ENCODE assay signal across 9 mouse cellular contexts in the genomic region with DNA sequence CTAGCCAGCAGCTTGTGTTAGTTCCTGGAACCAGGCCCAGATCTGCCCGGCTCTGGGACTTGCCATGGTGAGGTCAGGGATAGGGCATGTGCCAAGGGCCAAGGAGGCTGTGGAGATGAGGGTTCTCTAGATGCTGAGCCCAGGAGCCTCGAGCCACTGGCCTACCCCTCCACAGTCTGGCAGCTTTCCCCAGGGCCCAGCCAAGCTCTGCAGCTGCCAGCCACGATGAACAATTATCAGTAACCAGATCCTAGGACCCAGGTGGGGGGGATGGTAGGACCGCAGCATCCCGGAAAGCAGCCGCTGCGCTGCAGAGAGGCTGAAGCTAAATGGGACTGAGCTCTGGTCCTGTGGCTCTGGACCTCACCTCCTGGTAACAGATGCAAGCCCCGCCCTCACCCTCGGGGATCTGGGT. TPM values are rescaled to one million over a fixed set of nuclear protein-coding genes. Genes with fewer than 3 reads are reported as not detected.
DNase-seq lines count a peak whose midpoint lies in the region; ATAC-seq lines count a peak whose summit lies in the region.
"Had no signal": no experiment of that assay in that cellular context is flagged by ENCODE, and none has a peak within 500 bp of the region (broad histone marks: within the 10 kb centered on the region; RNA-seq: fewer than 3 reads in every experiment).

No protein-coding gene starts in this region.

- no peaks in the 10 kb centered on the region for H3K9me3 ChIP-seq in heart, embryonic 15.5 days (replicated peaks)
- H3K9me3 ChIP-seq in heart, embryonic 10.5 days: no peaks in the 10 kb centered on the region
- H3K9me3 ChIP-seq in hindbrain, embryonic 16.5 days (ENCODE audit: control insufficient read depth, low read length): no peaks in the 10 kb centered on the region
- no peaks in the 10 kb centered on the region for H3K9me3 ChIP-seq in limb, embryonic 15.5 days

- no peak overlapping the region for H3K4me2 ChIP-seq in heart, embryonic 15.5 days
- H3K4me2 ChIP-seq in hindbrain, embryonic 16.5 days (ENCODE audit: low read length): no peak overlapping the region
- no peak overlapping the region for H3K4me2 ChIP-seq in limb, embryonic 15.5 days
- H3K4me2 ChIP-seq: lung, embryonic 14.5 days had no signal

- no peak for DNase-seq in heart, embryonic 10.5 days (ENCODE audit: low spot score)
- DNase-seq in Muller cell, postnatal 12 days (ENCODE audit: inconsistent ontology term): peak; percentile 79
- peak; percentile 69 for DNase-seq in embryo, embryonic 11 days
- DNase-seq in urinary bladder, postnatal 36 days (ENCODE audit: low spot score in 2 of 2): no peak
- DNase-seq: lung, embryonic 14.5 days had no signal

- WGBS in heart, embryonic 15.5 days: 20% methylated on average over 9 of the region's 9 CpGs
- WGBS in heart, embryonic 10.5 days: 32% methylated on average over 9 of the region's 9 CpGs
- WGBS in hindbrain, embryonic 16.5 days: 11% methylated on average over 9 of the region's 9 CpGs
- 6% methylated on average over 9 of the region's 9 CpGs for WGBS in limb, embryonic 15.5 days

- 0 out of 2 replicates have a peak, but pooled peaks cover 2% of the 10 kb centered on the region for H3K27me3 ChIP-seq in heart, embryonic 15.5 days
- peaks cover 40% of the 10 kb centered on the region for H3K27me3 ChIP-seq in heart, embryonic 10.5 days (ENCODE audit: insufficient read depth, poor library complexity, severe bottlenecking)
- H3K27me3 ChIP-seq in hindbrain, embryonic 16.5 days (replicated peaks; ENCODE audit: control insufficient read depth, insufficient read depth, low read length): peaks cover 3% of the 10 kb centered on the region
- peaks cover 25% of the 10 kb centered on the region for H3K27me3 ChIP-seq in limb, embryonic 15.5 days

- no peak overlapping the region for H3K27ac ChIP-seq in heart, embryonic 15.5 days
- H3K27ac ChIP-seq in heart, embryonic 10.5 days: no peak overlapping the region
- no peak overlapping the region; the same call in 1 of the 2 replicates for H3K27ac ChIP-seq in hindbrain, embryonic 16.5 days (ENCODE audit: low read depth, low read length)
- H3K27ac ChIP-seq in limb, embryonic 15.5 days: no peak overlapping the region

- peaks cover 22% of the 10 kb centered on the region for H3K36me3 ChIP-seq in heart, embryonic 15.5 days
- H3K36me3 ChIP-seq in heart, embryonic 10.5 days: peaks cover 90% of the 10 kb centered on the region
- H3K36me3 ChIP-seq in hindbrain, embryonic 16.5 days (ENCODE audit: control insufficient read depth, insufficient read depth, low read length): no peaks in the 10 kb centered on the region; the same call in 1 of the 2 replicates
- peaks cover 71% of the 10 kb centered on the region for H3K36me3 ChIP-seq in limb, embryonic 15.5 days

- H3K9ac ChIP-seq in heart, embryonic 15.5 days: no peak overlapping the region
- peak overlapping the region; percentile 1; the same call in 1 of the 2 replicates for H3K9ac ChIP-seq in hindbrain, embryonic 16.5 days (ENCODE audit: low read depth, low read length)
- no peak overlapping the region for H3K9ac ChIP-seq in limb, embryonic 15.5 days
- H3K9ac ChIP-seq: lung, embryonic 14.5 days had no signal

- peaks cover 21% of the 10 kb centered on the region for H3K4me1 ChIP-seq in heart, embryonic 15.5 days (replicated peaks)
- peaks cover 31% of the 10 kb centered on the region for H3K4me1 ChIP-seq in heart, embryonic 10.5 days
- H3K4me1 ChIP-seq in hindbrain, embryonic 16.5 days (ENCODE audit: control insufficient read depth, insufficient read depth, low read depth, low read length): peaks cover 20% of the 10 kb centered on the region
- peaks cover 53% of the 10 kb centered on the region for H3K4me1 ChIP-seq in limb, embryonic 15.5 days

- no peak overlapping the region for H3K4me3 ChIP-seq in heart, embryonic 15.5 days
- H3K4me3 ChIP-seq in heart, embryonic 10.5 days: no peak overlapping the region
- no peak overlapping the region for H3K4me3 ChIP-seq in hindbrain, embryonic 16.5 days (ENCODE audit: low read length)
- H3K4me3 ChIP-seq in limb, embryonic 15.5 days: no peak overlapping the region

- ATAC-seq in heart, embryonic 15.5 days (replicated peaks; ENCODE audit: insufficient number of reproducible peaks, insufficient read depth, low FRiP score, low read depth): peak; percentile 23; the same call in 1 of the 2 replicates
- peak; percentile 49 for ATAC-seq in hindbrain, embryonic 16.5 days
- ATAC-seq in limb, embryonic 15.5 days (ENCODE audit: insufficient number of reproducible peaks, low FRiP score, low TSS enrichment, low read depth): peak; percentile 46; the same call in 1 of the 2 replicates
- ATAC-seq in inflammation-experienced regulatory T-cells, adult 6 months: no peak

RNA-seq across cellular contexts. Expression of a gene that starts 15.9 kb away (rescaled TPM):
- 3,797 and 4,490 TPM in 2 replicates for polyA plus RNA-seq in heart, embryonic 15.5 days (2015; fragmentation: Nextera tagmentation; extraction: Ambion mirVana)
- 1,835 and 3,713 TPM in 2 replicates for polyA plus RNA-seq in heart, embryonic 10.5 days (2016; fragmentation: Nextera tagmentation; extraction: Ambion mirVana)
- 1.1 and 2.3 TPM in 2 replicates for polyA plus RNA-seq in hindbrain, embryonic 16.5 days (2015; fragmentation: Nextera tagmentation; extraction: Ambion mirVana)
- polyA plus RNA-seq in limb, embryonic 15.5 days (2015; fragmentation: Nextera tagmentation; extraction: Ambion mirVana): 16.3 and 125 TPM in 2 replicates
- not detected for polyA plus RNA-seq in inflammation-experienced regulatory T-cells, adult 6 months (2017; shearing (Covaris generic))

RNA-seq across cellular contexts. Expression of a gene that starts 21.2 kb away (rescaled TPM):
- polyA plus RNA-seq in heart, embryonic 15.5 days (2015; fragmentation: Nextera tagmentation; extraction: Ambion mirVana): 23.2 and 26.1 TPM in 2 replicates
- 41.3 and 49.7 TPM in 2 replicates for polyA plus RNA-seq in heart, embryonic 10.5 days (2016; fragmentation: Nextera tagmentation; extraction: Ambion mirVana)
- polyA plus RNA-seq in hindbrain, embryonic 16.5 days (2015; fragmentation: Nextera tagmentation; extraction: Ambion mirVana): 12.3 and 13.6 TPM in 2 replicates
- polyA plus RNA-seq in limb, embryonic 15.5 days (2015; fragmentation: Nextera tagmentation; extraction: Ambion mirVana): 82.6 and 110 TPM in 2 replicates
- polyA plus RNA-seq in inflammation-experienced regulatory T-cells, adult 6 months (2017; shearing (Covaris generic)): not detected

Comparison
In these comparisons a context has a peak if more than half of its experiments do, and no peak if none do; other contexts are left out.
1. DNase-seq: peak in Muller cell, postnatal 12 days (single experiment) and embryo, embryonic 11 days (single experiment); none in heart, embryonic 10.5 days (single experiment) and urinary bladder, postnatal 36 days (0 of 2).
2. RNA of a gene that starts 15.9 kb away (polyA plus RNA-seq): 3,797 to 4,490 TPM in heart, embryonic 15.5 days and 1,835 to 3,713 TPM in heart, embryonic 10.5 days; 16.3 to 125 TPM in limb, embryonic 15.5 days, 1.1 to 2.3 TPM in hindbrain, embryonic 16.5 days and not detected in inflammation-experienced regulatory T-cells, adult 6 months; every median in the first group is over 10 times any median in the second.
3. RNA of a gene that starts 21.2 kb away (polyA plus RNA-seq): 82.6 to 110 TPM in limb, embryonic 15.5 days, 41.3 to 49.7 TPM in heart, embryonic 10.5 days, 23.2 to 26.1 TPM in heart, embryonic 15.5 days and 12.3 to 13.6 TPM in hindbrain, embryonic 16.5 days; not detected in inflammation-experienced regulatory T-cells, adult 6 months; every median in the first group is over 10 times any median in the second.